Mouse (Mus musculus): ENCODE measurements around the gene Fut9. TPM values are rescaled to one million over a fixed set of nuclear protein-coding genes. Genes with fewer than 3 reads are reported as not detected.

Gene Fut9
- not detected for total RNA-seq (2023)

GRCm38 (mm10) chr4:25799476-25800283 is at the start of gene Fut9:
Gene Fut9, minus strand, starts transcription at chr4:25800244.

All from CD4-positive naive resting alpha-beta T cell, adult 76 days (primary cell).